Mouse (Mus musculus) midbrain, embryonic 11.5 days (tissue): ENCODE measurements at regions not wholly inside any gene's neighbourhood (a gene's known extent, or its start where the extent isn't known, plus 50 kb on each side); places are given as distances from the start of the nearest gene placed in this dataset.

Experiments
- ATAC-seq: fragments of 200-750 bp; cut with Nextera tagmentation; 2 replicates; pipeline ENCODE4 v1.8.0; 2017; ENCODE audit warnings: moderate TSS enrichment, moderate library complexity; ENCODE audit not compliant: low FRiP score
- DNase-seq: peaks from one replicate; pipeline ENCODE4 v3.0.0; 2015; ENCODE audit warnings: low spot score; ENCODE audit errors: missing footprints
- H3K27ac ChIP-seq: fragments of 300-500 bp; sonication (generic); 2 replicates; pipeline ENCODE4 v1.5.1; 2014; ENCODE audit warnings: low read depth, low read length
- H3K27me3 ChIP-seq: fragments of 300-500 bp; sonication (generic); 2 replicates; pipeline ENCODE4 v1.6.1; 2014; ENCODE audit warnings: mild to moderate bottlenecking, low read length, moderate library complexity, mixed read lengths; ENCODE audit not compliant: control insufficient read depth, insufficient read depth
- H3K36me3 ChIP-seq: fragments of 300-500 bp; sonication (generic); 2 replicates; pipeline ENCODE4 v1.6.1; 2014; ENCODE audit warnings: mild to moderate bottlenecking, low read length, moderate library complexity, mixed read lengths; ENCODE audit not compliant: control insufficient read depth, insufficient read depth
- H3K4me1 ChIP-seq: fragments of 300-500 bp; sonication (generic); 2 replicates; pipeline ENCODE4 v1.6.1; 2014; ENCODE audit warnings: low read length; ENCODE audit not compliant: control insufficient read depth, insufficient read depth
- H3K4me2 ChIP-seq: fragments of 300-500 bp; sonication (generic); 2 replicates; pipeline ENCODE4 v1.6.1; 2014; ENCODE audit warnings: mild to moderate bottlenecking, moderate library complexity
- H3K4me3 ChIP-seq: fragments of 300-500 bp; sonication (generic); 2 replicates; pipeline ENCODE4 v1.5.1; 2014; ENCODE audit warnings: low read depth, low read length
- H3K9ac ChIP-seq: fragments of 300-500 bp; sonication (generic); 2 replicates; pipeline ENCODE4 v1.6.1; 2014; ENCODE audit warnings: low read length
- H3K9me3 ChIP-seq: fragments of 300-500 bp; sonication (generic); 2 replicates; pipeline ENCODE4 v1.6.1; 2016; ENCODE audit warnings: low read length; ENCODE audit not compliant: control insufficient read depth
- whole genome bisulfite sequencing: fragments of 180-500 bp; shearing (Covaris S2); extraction: QIAGEN DNeasy Blood & Tissue Kit; methylation state at CpG from one replicate; pipeline ENCODE4 v1.1.7; 2014; 5-methylcytosine and 5-hydroxymethylcytosine counted together

GRCm38 (mm10) chr2:24544190-24544589, 68.8 kb upstream of the Pax8 start:
- no peak for ATAC-seq
- Histone ChIP-seq H3K9ac (no peak overlapping the region), H3K27me3 (no peaks in the 10 kb centered on the region), H3K4me1 (no peaks in the 10 kb centered on the region), H3K9me3 (no peaks in the 10 kb centered on the region), H3K36me3 (no peaks in the 10 kb centered on the region), H3K4me2 (no peak overlapping the region), H3K27ac (no peak overlapping the region), H3K4me3 (no peak overlapping the region)
- WGBS, result 87% methylated on average over 5 of the region's 5 CpGs
- DNase-seq, result no peak

GRCm38 (mm10) chr2:24538890-24539573, 63.6 kb upstream of the Pax8 start:
- no peak for ATAC-seq

GRCm38 (mm10) chr2:24537324-24537723, 61.9 kb upstream of the Pax8 start:
- no peak overlapping the region for H3K27ac ChIP-seq
- no peaks in the 10 kb centered on the region for H3K9me3 ChIP-seq
- no peak for ATAC-seq
- no peaks in the 10 kb centered on the region for H3K36me3 ChIP-seq
- DNase-seq, result no peak
- H3K4me1 ChIP-seq, result no peaks in the 10 kb centered on the region
- no peak overlapping the region for H3K4me3 ChIP-seq
- H3K27me3 ChIP-seq, result no peaks in the 10 kb centered on the region
- H3K4me2 ChIP-seq, result no peak overlapping the region
- H3K9ac ChIP-seq, result no peak overlapping the region

More at GRCm38 (mm10) chr2:24538890-24539573, 63.6 kb upstream of the Pax8 start:
- H3K9ac ChIP-seq, result no peak overlapping the region
- 61% methylated on average over 7 of the region's 7 CpGs for WGBS
- no peaks in the 10 kb centered on the region for H3K4me1 ChIP-seq
- H3K36me3 ChIP-seq, result no peaks in the 10 kb centered on the region
- no peak overlapping the region for H3K4me3 ChIP-seq
- peak; percentile 82 for DNase-seq
- H3K4me2 ChIP-seq, result no peak overlapping the region
- H3K9me3 ChIP-seq, result no peaks in the 10 kb centered on the region
- H3K27ac ChIP-seq, result no peak overlapping the region
- no peaks in the 10 kb centered on the region for H3K27me3 ChIP-seq
